Mouse (Mus musculus) embryonic facial prominence, embryonic 15.5 days (tissue): ENCODE results near the gene Atxn7. TPM values are rescaled to one million over a fixed set of nuclear protein-coding genes. Genes with fewer than 3 reads are reported as not detected.

Experiments
- ATAC-seq: fragments of 200-750 bp; cut with Nextera tagmentation; 2 replicates; pipeline ENCODE4 v1.8.0; 2017; ENCODE audit warnings: low read depth, moderate TSS enrichment; ENCODE audit not compliant: insufficient number of reproducible peaks, low FRiP score, low TSS enrichment
- H3K27ac ChIP-seq: fragments of 300-500 bp; sonication (generic); replicated peaks from 2 replicates; pipeline ENCODE4 v1.5.1; 2015; ENCODE audit warnings: mild to moderate bottlenecking, inconsistent platforms
- H3K27me3 ChIP-seq: fragments of 300-500 bp; sonication (generic); 2 replicates; pipeline ENCODE4 v1.6.1; 2015; ENCODE audit warnings: inconsistent platforms
- H3K36me3 ChIP-seq: fragments of 300-500 bp; sonication (generic); 2 replicates; pipeline ENCODE4 v1.6.1; 2015; ENCODE audit warnings: mild to moderate bottlenecking, inconsistent platforms
- H3K4me1 ChIP-seq: fragments of 300-500 bp; sonication (generic); 2 replicates; pipeline ENCODE4 v1.6.1; 2015; ENCODE audit warnings: inconsistent platforms
- H3K4me2 ChIP-seq: fragments of 300-500 bp; sonication (generic); replicated peaks from 2 replicates; pipeline ENCODE4 v1.6.1; 2015; ENCODE audit warnings: mild to moderate bottlenecking, inconsistent platforms
- H3K4me3 ChIP-seq: fragments of 300-500 bp; sonication (generic); replicated peaks from 2 replicates; pipeline ENCODE4 v1.5.1; 2015; ENCODE audit warnings: mild to moderate bottlenecking, inconsistent platforms
- H3K9ac ChIP-seq: fragments of 300-500 bp; sonication (generic); 2 replicates; pipeline ENCODE4 v1.6.1; 2015; ENCODE audit warnings: inconsistent platforms
- H3K9me3 ChIP-seq: fragments of 300-500 bp; sonication (generic); replicated peaks from 2 replicates; pipeline ENCODE4 v1.6.1; 2016; ENCODE audit warnings: inconsistent platforms
- WGBS: fragments of 180-500 bp; shearing (Covaris S2); methylation state at CpG from one replicate; pipeline ENCODE4 v1.1.7; 2015; 5-methylcytosine and 5-hydroxymethylcytosine counted together
- polyA plus RNA-seq: library from polyadenylated mRNA; unstranded; fragments of >200 nt; fragmentation: Nextera tagmentation; extraction: Ambion mirVana; gene quantifications from 2 replicates; pipeline ENCODE4 v1.2.1, GENCODE M21; 2015

Gene Atxn7
- polyA plus RNA-seq, 1 experiment from 2014 or later, result 6.2 TPM

GRCm38 (mm10) chr14:13988397-13988796 is 27.2 kb downstream of the Atxn7 start:
- no peaks in the 10 kb centered on the region for H3K9me3 ChIP-seq
- H3K9ac ChIP-seq, result no peak overlapping the region
- no peak overlapping the region for H3K4me3 ChIP-seq
- no peak for ATAC-seq
- H3K27me3 ChIP-seq, result no peaks in the 10 kb centered on the region
- H3K27ac ChIP-seq, result no peak overlapping the region
- H3K4me1 ChIP-seq, result no peaks in the 10 kb centered on the region
- WGBS, result 63% methylated on average over 2 of the region's 2 CpGs
- no peaks in the 10 kb centered on the region for H3K36me3 ChIP-seq
- no peak overlapping the region for H3K4me2 ChIP-seq

GRCm38 (mm10) chr14:13990741-13991140 is 29.5 kb downstream of the Atxn7 start:
- ATAC-seq, result no peak
- no peaks in the 10 kb centered on the region for H3K36me3 ChIP-seq
- 72% methylated on average over 3 of the region's 3 CpGs for WGBS
- no peak overlapping the region for H3K4me2 ChIP-seq
- H3K27me3 ChIP-seq, result no peaks in the 10 kb centered on the region
- H3K9ac ChIP-seq, result no peak overlapping the region
- no peaks in the 10 kb centered on the region for H3K9me3 ChIP-seq
- no peaks in the 10 kb centered on the region for H3K4me1 ChIP-seq
- no peak overlapping the region for H3K27ac ChIP-seq
- H3K4me3 ChIP-seq, result no peak overlapping the region

GRCm38 (mm10) chr14:13995206-13996097 is 34.2 kb downstream of the Atxn7 start:
- H3K27ac ChIP-seq, result no peak overlapping the region
- H3K4me2 ChIP-seq, result no peak overlapping the region
- no peak overlapping the region for H3K4me3 ChIP-seq
- no peak overlapping the region for H3K9ac ChIP-seq
- no peaks in the 10 kb centered on the region for H3K27me3 ChIP-seq
- no peaks in the 10 kb centered on the region for H3K9me3 ChIP-seq
- 60% methylated on average over 9 of the region's 9 CpGs for WGBS
- H3K36me3 ChIP-seq, result no peaks in the 10 kb centered on the region
- no peaks in the 10 kb centered on the region for H3K4me1 ChIP-seq
- no peak for ATAC-seq

GRCm38 (mm10) chr14:14002771-14003170 is 41.5 kb downstream of the Atxn7 start:
- Histone ChIP-seq H3K27ac (no peak overlapping the region), H3K4me3 (no peak overlapping the region), H3K9ac (no peak overlapping the region), H3K9me3 (no peaks in the 10 kb centered on the region), H3K4me1 (no peaks in the 10 kb centered on the region), H3K4me2 (no peak overlapping the region), H3K36me3 (no peaks in the 10 kb centered on the region), H3K27me3 (no peaks in the 10 kb centered on the region)
- ATAC-seq, result no peak
- WGBS, result 96% methylated on average over 7 of the region's 7 CpGs

- no peaks in the 10 kb centered on the region for H3K27me3 ChIP-seq
- no peak overlapping the region for H3K4me2 ChIP-seq
- WGBS, result 74% methylated on average over 6 of the region's 6 CpGs
- no peaks in the 10 kb centered on the region for H3K9me3 ChIP-seq
- no peaks in the 10 kb centered on the region for H3K36me3 ChIP-seq
- peaks cover 15% of the 10 kb centered on the region for H3K4me1 ChIP-seq
- no peak overlapping the region for H3K9ac ChIP-seq
- H3K4me3 ChIP-seq, result no peak overlapping the region
- H3K27ac ChIP-seq, result no peak overlapping the region
- ATAC-seq, result no peak
These were observed 48.5 kb downstream of the Atxn7 start for GRCm38 (mm10) chr14:14009712-14010111.

GRCm38 (mm10) chr14:14012383-14013251 is 51.4 kb downstream of the Atxn7 start:
- peak overlapping the region; percentile 88 for H3K4me3 ChIP-seq
- H3K27me3 ChIP-seq, result no peaks in the 10 kb centered on the region
- peak overlapping the region; percentile 99 for H3K27ac ChIP-seq
- peaks cover 15% of the 10 kb centered on the region for H3K4me1 ChIP-seq
- no peaks in the 10 kb centered on the region for H3K9me3 ChIP-seq
- H3K4me2 ChIP-seq, result peak overlapping the region; percentile 81
- 0 out of 2 replicates have a peak, but pooled peaks cover 3% of the 10 kb centered on the region for H3K36me3 ChIP-seq
- peak; percentile 90 for ATAC-seq
- H3K9ac ChIP-seq, result peak overlapping the region; percentile 96
- WGBS, result under 1% methylated on average over 78 of the region's 116 CpGs

GRCm38 (mm10) chr14:14013252-14013711 is 52.0 kb downstream of the Atxn7 start:
- WGBS, result 0% methylated on average over 26 of the region's 27 CpGs
- H3K27me3 ChIP-seq, result no peaks in the 10 kb centered on the region
- no peaks in the 10 kb centered on the region for H3K9me3 ChIP-seq
- peaks cover 8% of the 10 kb centered on the region; the same call in 1 of the 2 replicates for H3K36me3 ChIP-seq
- peak overlapping the region; percentile 88 for H3K4me3 ChIP-seq
- peak overlapping the region; percentile 96 for H3K9ac ChIP-seq
- H3K4me1 ChIP-seq, result peaks cover 15% of the 10 kb centered on the region
- peak; percentile 74 for ATAC-seq
- peak overlapping the region; percentile 99 for H3K27ac ChIP-seq
- peak overlapping the region; percentile 81 for H3K4me2 ChIP-seq

GRCm38 (mm10) chr14:14014636-14015375 is 53.6 kb downstream of the Atxn7 start:
- peak overlapping the region; percentile 28; the same call in 1 of the 2 replicates for H3K27ac ChIP-seq
- no peaks in the 10 kb centered on the region for H3K9me3 ChIP-seq
- H3K36me3 ChIP-seq, result peaks cover 18% of the 10 kb centered on the region; the same call in 1 of the 2 replicates
- H3K4me1 ChIP-seq, result peaks cover 15% of the 10 kb centered on the region
- H3K9ac ChIP-seq, result no peak overlapping the region
- H3K4me3 ChIP-seq, result no peak overlapping the region
- no peak for ATAC-seq
- WGBS, result 62% methylated on average over 6 of the region's 6 CpGs
- H3K4me2 ChIP-seq, result no peak overlapping the region
- H3K27me3 ChIP-seq, result no peaks in the 10 kb centered on the region

- H3K27ac ChIP-seq, result no peak overlapping the region
These were observed 58.1 kb downstream of the Atxn7 start for GRCm38 (mm10) chr14:14019155-14019894.

GRCm38 (mm10) chr14:14021244-14021643 is 60.0 kb downstream of the Atxn7 start:
- peaks cover 21% of the 10 kb centered on the region for H3K36me3 ChIP-seq
- H3K9ac ChIP-seq, result no peak overlapping the region
- WGBS, result 82% methylated on average over 6 of the region's 6 CpGs
- H3K4me1 ChIP-seq, result no peaks in the 10 kb centered on the region
- H3K27me3 ChIP-seq, result no peaks in the 10 kb centered on the region
- no peaks in the 10 kb centered on the region for H3K9me3 ChIP-seq
- H3K4me2 ChIP-seq, result no peak overlapping the region
- H3K4me3 ChIP-seq, result no peak overlapping the region
- H3K27ac ChIP-seq, result no peak overlapping the region
- no peak for ATAC-seq

More at GRCm38 (mm10) chr14:14019155-14019894, 58.1 kb downstream of the Atxn7 start:
- Histone ChIP-seq H3K4me3 (no peak overlapping the region), H3K9me3 (no peaks in the 10 kb centered on the region), H3K27me3 (no peaks in the 10 kb centered on the region), H3K4me2 (no peak overlapping the region), H3K36me3 (peaks cover 21% of the 10 kb centered on the region; the same call in 1 of the 2 replicates), H3K9ac (no peak overlapping the region), H3K4me1 (no peaks in the 10 kb centered on the region)
- no peak for ATAC-seq
- 78% methylated on average over 6 of the region's 6 CpGs for WGBS
